Mouse (Mus musculus): ENCODE measurements around the gene Smim5. TPM values are rescaled to one million over a fixed set of nuclear protein-coding genes. Genes with fewer than 3 reads are reported as not detected.

The Smim5 gene
- polyA plus RNA-seq, 1 experiment from 2014 or later = 56.3 TPM

- Histone ChIP-seq H3K36me3 (no peaks in the 10 kb centered on the region), H3K9ac (no peak overlapping the region), H3K4me1 (replicated peaks) (peaks cover 10% of the 10 kb centered on the region), H3K27ac (no peak overlapping the region), H3K4me3 (no peak overlapping the region), H3K9me3 (replicated peaks) (no peaks in the 10 kb centered on the region), H3K4me2 (no peak overlapping the region), H3K27me3 (peaks cover 7% of the 10 kb centered on the region; the same call in 1 of the 2 replicates)
- no peak for ATAC-seq (replicated peaks; ENCODE audit: insufficient number of reproducible peaks, insufficient read depth, low FRiP score, low read depth)
- WGBS = 50% methylated on average over 6 of the region's 6 CpGs
These were observed 22.5 kb upstream of the Smim5 start for GRCm38 (mm10) chr11:115877174-115877755.

- Histone ChIP-seq H3K9me3 (replicated peaks) (no peaks in the 10 kb centered on the region), H3K4me1 (replicated peaks) (peaks cover 6% of the 10 kb centered on the region), H3K27me3 (peaks cover 13% of the 10 kb centered on the region), H3K27ac (no peak overlapping the region), H3K4me3 (no peak overlapping the region), H3K4me2 (no peak overlapping the region), H3K36me3 (no peaks in the 10 kb centered on the region), H3K9ac (no peak overlapping the region)
- ATAC-seq (replicated peaks; ENCODE audit: insufficient number of reproducible peaks, insufficient read depth, low FRiP score, low read depth) = no peak
- 82% methylated on average over 8 of the region's 8 CpGs for WGBS
These were observed 21.7 kb upstream of the Smim5 start for GRCm38 (mm10) chr11:115878071-115878470.

- H3K27ac ChIP-seq = no peak overlapping the region
- no peak overlapping the region for H3K9ac ChIP-seq
- no peak overlapping the region for H3K4me3 ChIP-seq
- H3K4me1 ChIP-seq (replicated peaks) = peaks cover 6% of the 10 kb centered on the region
- no peaks in the 10 kb centered on the region for H3K9me3 ChIP-seq (replicated peaks)
- no peak overlapping the region for H3K4me2 ChIP-seq
- ATAC-seq (replicated peaks; ENCODE audit: insufficient number of reproducible peaks, insufficient read depth, low FRiP score, low read depth) = no peak
- WGBS = 28% methylated on average over 5 of the region's 5 CpGs
- no peaks in the 10 kb centered on the region for H3K36me3 ChIP-seq
- H3K27me3 ChIP-seq = peaks cover 26% of the 10 kb centered on the region
These were observed 18.8 kb upstream of the Smim5 start for GRCm38 (mm10) chr11:115881002-115881401.

- WGBS = 26% methylated on average over 17 of the region's 17 CpGs
- Histone ChIP-seq H3K4me3 (no peak overlapping the region), H3K9me3 (replicated peaks) (no peaks in the 10 kb centered on the region), H3K27ac (no peak overlapping the region), H3K4me1 (replicated peaks) (peaks cover 7% of the 10 kb centered on the region; the same call in 1 of the 2 replicates), H3K27me3 (peaks cover 26% of the 10 kb centered on the region), H3K36me3 (no peaks in the 10 kb centered on the region), H3K9ac (no peak overlapping the region), H3K4me2 (no peak overlapping the region)
- no peak for ATAC-seq (replicated peaks; ENCODE audit: insufficient number of reproducible peaks, insufficient read depth, low FRiP score, low read depth)
These were observed 16.5 kb upstream of the Smim5 start for GRCm38 (mm10) chr11:115883251-115883650.

- H3K9me3 ChIP-seq (replicated peaks) = no peaks in the 10 kb centered on the region
- peaks cover 7% of the 10 kb centered on the region; the same call in 1 of the 2 replicates for H3K4me1 ChIP-seq (replicated peaks)
- H3K36me3 ChIP-seq = no peaks in the 10 kb centered on the region
- ATAC-seq (replicated peaks; ENCODE audit: insufficient number of reproducible peaks, insufficient read depth, low FRiP score, low read depth) = no peak
- peaks cover 26% of the 10 kb centered on the region for H3K27me3 ChIP-seq
- no peak overlapping the region for H3K27ac ChIP-seq
- H3K4me2 ChIP-seq = no peak overlapping the region
- WGBS = 97% methylated on average over 3 of the region's 3 CpGs
- no peak overlapping the region for H3K4me3 ChIP-seq
- no peak overlapping the region for H3K9ac ChIP-seq
These were observed 15.4 kb upstream of the Smim5 start for GRCm38 (mm10) chr11:115884361-115884760.

GRCm38 (mm10) chr11:115885281-115885680, 14.5 kb upstream of the Smim5 start:
- Histone ChIP-seq H3K9me3 (replicated peaks) (no peaks in the 10 kb centered on the region), H3K4me1 (replicated peaks) (peaks cover 7% of the 10 kb centered on the region; the same call in 1 of the 2 replicates), H3K27ac (no peak overlapping the region), H3K27me3 (peaks cover 26% of the 10 kb centered on the region), H3K36me3 (no peaks in the 10 kb centered on the region), H3K4me3 (no peak overlapping the region), H3K9ac (no peak overlapping the region), H3K4me2 (no peak overlapping the region)
- 69% methylated on average over 11 of the region's 11 CpGs for WGBS
- ATAC-seq (replicated peaks; ENCODE audit: insufficient number of reproducible peaks, insufficient read depth, low FRiP score, low read depth) = no peak

- Histone ChIP-seq H3K27me3 (peaks cover 23% of the 10 kb centered on the region), H3K36me3 (no peaks in the 10 kb centered on the region), H3K9ac (no peak overlapping the region), H3K27ac (no peak overlapping the region), H3K4me2 (no peak overlapping the region), H3K4me3 (no peak overlapping the region), H3K4me1 (replicated peaks) (peaks cover 7% of the 10 kb centered on the region; the same call in 1 of the 2 replicates), H3K9me3 (replicated peaks) (no peaks in the 10 kb centered on the region)
- whole genome bisulfite sequencing = 82% methylated on average over 11 of the region's 11 CpGs
- no peak for ATAC-seq (replicated peaks; ENCODE audit: insufficient number of reproducible peaks, insufficient read depth, low FRiP score, low read depth)
These were observed 13.3 kb upstream of the Smim5 start for GRCm38 (mm10) chr11:115886446-115886845.

- H3K27me3 ChIP-seq = peaks cover 14% of the 10 kb centered on the region
- 81% methylated on average over 5 of the region's 5 CpGs for WGBS
- no peak overlapping the region for H3K9ac ChIP-seq
- H3K27ac ChIP-seq = no peak overlapping the region
- no peaks in the 10 kb centered on the region for H3K9me3 ChIP-seq (replicated peaks)
- no peak overlapping the region for H3K4me2 ChIP-seq
- no peak overlapping the region for H3K4me3 ChIP-seq
- H3K36me3 ChIP-seq = no peaks in the 10 kb centered on the region
- peaks cover 7% of the 10 kb centered on the region; the same call in 1 of the 2 replicates for H3K4me1 ChIP-seq (replicated peaks)
- no peak for ATAC-seq (replicated peaks; ENCODE audit: insufficient number of reproducible peaks, insufficient read depth, low FRiP score, low read depth)
These were observed 11.7 kb upstream of the Smim5 start for GRCm38 (mm10) chr11:115888020-115888419.

GRCm38 (mm10) chr11:115889159-115889558, 10.6 kb upstream of the Smim5 start:
- no peak for ATAC-seq (replicated peaks; ENCODE audit: insufficient number of reproducible peaks, insufficient read depth, low FRiP score, low read depth)
- H3K4me1 ChIP-seq (replicated peaks) = peaks cover 7% of the 10 kb centered on the region; the same call in 1 of the 2 replicates
- H3K9ac ChIP-seq = no peak overlapping the region
- WGBS = 77% methylated on average over 6 of the region's 6 CpGs
- no peak overlapping the region for H3K4me3 ChIP-seq
- H3K4me2 ChIP-seq = no peak overlapping the region
- H3K36me3 ChIP-seq = peaks cover 8% of the 10 kb centered on the region
- no peaks in the 10 kb centered on the region for H3K9me3 ChIP-seq (replicated peaks)
- peaks cover 2% of the 10 kb centered on the region for H3K27me3 ChIP-seq
- no peak overlapping the region for H3K27ac ChIP-seq

DNA sequence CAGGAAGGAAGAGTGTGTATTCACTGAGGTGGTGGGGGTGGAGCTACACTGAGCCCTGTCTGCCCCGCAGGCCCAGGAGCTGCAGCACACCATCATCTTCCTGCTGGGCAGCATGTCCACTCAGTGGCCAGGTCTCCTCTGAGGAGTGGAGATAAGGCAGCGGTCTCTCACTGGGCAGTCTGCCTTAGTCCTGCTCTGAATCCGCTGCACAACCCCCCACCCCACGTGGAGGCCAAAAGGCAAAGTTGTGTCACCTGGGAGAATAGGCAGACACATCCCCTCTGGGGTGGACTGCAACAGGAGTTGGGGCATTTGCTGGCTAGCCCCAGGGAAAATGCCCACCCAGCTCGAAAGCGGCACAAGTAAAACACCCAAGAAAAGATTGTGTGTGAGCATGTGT, 7.6 kb upstream of the Smim5 start:
- Histone ChIP-seq H3K9ac (no peak overlapping the region), H3K27me3 (no peaks in the 10 kb centered on the region), H3K36me3 (peaks cover 12% of the 10 kb centered on the region), H3K4me1 (replicated peaks) (peaks cover 8% of the 10 kb centered on the region; the same call in 1 of the 2 replicates), H3K9me3 (replicated peaks) (no peaks in the 10 kb centered on the region), H3K27ac (no peak overlapping the region), H3K4me3 (no peak overlapping the region), H3K4me2 (no peak overlapping the region)
- 43% methylated on average over 6 of the region's 6 CpGs for WGBS
- ATAC-seq (replicated peaks; ENCODE audit: insufficient number of reproducible peaks, insufficient read depth, low FRiP score, low read depth) = no peak

DNA sequence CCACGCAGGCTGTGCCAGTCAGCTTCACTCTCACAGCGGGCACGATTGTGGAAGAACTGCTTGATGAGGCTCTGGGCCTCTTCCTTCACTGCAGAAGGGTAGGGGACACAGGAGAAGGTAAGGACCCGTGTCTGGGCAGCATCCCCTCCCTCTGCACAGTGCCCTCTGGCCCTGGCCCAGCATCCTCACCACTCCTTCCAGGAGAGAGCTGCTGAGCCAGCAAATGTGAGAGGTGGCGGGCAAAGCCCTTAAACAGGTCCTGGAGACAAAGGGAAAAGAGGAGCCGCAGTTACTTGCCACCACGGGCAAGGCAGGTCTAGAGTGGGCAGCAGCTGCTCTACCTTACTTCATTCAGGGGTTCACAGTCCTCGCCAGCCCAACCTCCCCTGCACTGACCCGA, 6.7 kb upstream of the Smim5 start:
- H3K4me3 ChIP-seq = no peak overlapping the region
- no peak for ATAC-seq (replicated peaks; ENCODE audit: insufficient number of reproducible peaks, insufficient read depth, low FRiP score, low read depth)
- no peak overlapping the region for H3K9ac ChIP-seq
- H3K27ac ChIP-seq = no peak overlapping the region
- peaks cover 12% of the 10 kb centered on the region for H3K36me3 ChIP-seq
- H3K4me1 ChIP-seq (replicated peaks) = 0 out of 2 replicates have a peak, but pooled peaks cover 2% of the 10 kb centered on the region
- H3K4me2 ChIP-seq = no peak overlapping the region
- H3K9me3 ChIP-seq (replicated peaks) = no peaks in the 10 kb centered on the region
- WGBS = 85% methylated on average over 9 of the region's 9 CpGs
- no peaks in the 10 kb centered on the region for H3K27me3 ChIP-seq

All from heart, embryonic 15.5 days (tissue).